Mouse (Mus musculus) CD4-positive naive resting alpha-beta T cell, adult 57 days (primary cell): Measurements from ENCODE around the gene Timp3. TPM values are rescaled to one million over a fixed set of nuclear protein-coding genes. Genes with fewer than 3 reads are reported as not detected.

ENCODE experiments used
- total RNA-seq: library from RNA; stranded (reverse); gene quantifications from one replicate; pipeline ENCODE4 v1.2.4, GENCODE M21; 2023

Timp3 gene
- total RNA-seq, result 1.1 TPM

GRCm38 (mm10) chr10:86300293-86301116 is at the start of gene Timp3:
TSS of gene Timp3 (plus strand) at chr10:86300372.

Other genes starting within 250 kb of the Timp3 start
- gene Syn3, start 198.5 kb downstream of the Timp3 start, total RNA-seq, result not detected